Mouse (Mus musculus) neural tube, embryonic 14.5 days (tissue): ENCODE results near the gene Gm8232. TPM values are rescaled to one million over a fixed set of nuclear protein-coding genes. Genes with fewer than 3 reads are reported as not detected.
"Not testable (repeated sequence)": the region's sequence is repeated elsewhere in the genome, so short reads cannot be mapped to it uniquely, and the experiment has no call there.

Experiments
- ATAC-seq: fragments of 200-750 bp; cut with Nextera tagmentation; 2 replicates; pipeline ENCODE4 v1.8.0; 2017; ENCODE audit warnings: low read depth, mild to moderate bottlenecking, moderate TSS enrichment, moderate library complexity
- H3K27ac ChIP-seq: fragments of 300-500 bp; sonication (generic); 2 replicates; pipeline ENCODE4 v1.5.1; 2014; ENCODE audit warnings: low read depth, mild to moderate bottlenecking, control low read depth, low read length, moderate library complexity, mixed read lengths
- H3K27me3 ChIP-seq: fragments of 300-500 bp; sonication (generic); 2 replicates; pipeline ENCODE4 v1.6.1; 2014; ENCODE audit warnings: low read length; ENCODE audit not compliant: control insufficient read depth, insufficient read depth
- H3K36me3 ChIP-seq: fragments of 300-500 bp; sonication (generic); 2 replicates; pipeline ENCODE4 v1.6.1; 2014; ENCODE audit warnings: low read length, mixed read lengths; ENCODE audit not compliant: control insufficient read depth, insufficient read depth
- H3K4me1 ChIP-seq: fragments of 300-500 bp; sonication (generic); 2 replicates; pipeline ENCODE4 v1.6.1; 2014; ENCODE audit warnings: low read length; ENCODE audit not compliant: control insufficient read depth, insufficient read depth
- H3K4me2 ChIP-seq: fragments of 300-500 bp; sonication (generic); 2 replicates; pipeline ENCODE4 v1.6.1; 2014; ENCODE audit warnings: mild to moderate bottlenecking, low read depth, low read length, control low read depth
- H3K4me3 ChIP-seq: fragments of 300-500 bp; sonication (generic); 2 replicates; pipeline ENCODE4 v1.5.1; 2014; ENCODE audit warnings: low read depth, low read length, control low read depth, mixed read lengths
- H3K9ac ChIP-seq: fragments of 300-500 bp; sonication (generic); replicated peaks from 2 replicates; pipeline ENCODE4 v1.6.1; 2014; ENCODE audit warnings: low read depth, mild to moderate bottlenecking, control low read depth, low read length, mixed read lengths
- H3K9me3 ChIP-seq: fragments of 300-500 bp; sonication (generic); 2 replicates; pipeline ENCODE4 v1.6.1; 2016; ENCODE audit warnings: low read length; ENCODE audit not compliant: control insufficient read depth
- WGBS: fragments of 180-500 bp; shearing (Covaris S2); extraction: QIAGEN DNeasy Blood & Tissue Kit; methylation state at CpG from one replicate; pipeline ENCODE4 v1.1.7; 2014; 5-methylcytosine and 5-hydroxymethylcytosine counted together
- polyA plus RNA-seq: library from polyadenylated mRNA; unstranded; fragments of >200 nt; fragmentation: Nextera tagmentation; extraction: Ambion mirVana; gene quantifications from 2 replicates; pipeline ENCODE4 v1.2.1, GENCODE M21; 2014

The Gm8232 gene
- polyA plus RNA-seq: not detected in 2 replicates

DNA sequence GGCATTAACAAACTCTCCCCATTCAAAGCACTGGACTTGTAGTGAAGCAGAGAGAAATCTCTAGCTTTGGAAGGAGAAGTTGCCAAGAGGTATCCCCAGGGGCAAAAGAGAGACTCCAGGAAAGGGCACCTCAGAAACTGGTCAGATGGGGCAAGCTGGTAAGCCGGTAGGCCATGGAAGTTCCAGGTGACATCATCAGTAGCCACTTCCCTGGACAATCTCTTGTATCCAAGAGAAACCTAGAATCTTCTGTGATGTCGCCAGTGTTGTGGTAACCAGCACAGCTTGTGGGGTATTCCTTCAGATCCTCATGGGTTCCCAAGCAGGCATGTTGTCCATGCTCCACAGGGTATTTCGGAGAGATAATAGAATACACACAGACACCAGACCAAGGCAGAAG is at the start of gene Gm8232:
Gm8232 (plus strand) TSS at position 301 of the 400 bp plus-strand sequence.
- not testable (repeated sequence) for ATAC-seq, H3K9ac ChIP-seq, H3K27ac ChIP-seq, H3K4me1 ChIP-seq, H3K4me3 ChIP-seq, H3K9me3 ChIP-seq, H3K36me3 ChIP-seq, H3K4me2 ChIP-seq, H3K27me3 ChIP-seq
- 90% methylated on average over 2 of the region's 3 CpGs for WGBS

DNA sequence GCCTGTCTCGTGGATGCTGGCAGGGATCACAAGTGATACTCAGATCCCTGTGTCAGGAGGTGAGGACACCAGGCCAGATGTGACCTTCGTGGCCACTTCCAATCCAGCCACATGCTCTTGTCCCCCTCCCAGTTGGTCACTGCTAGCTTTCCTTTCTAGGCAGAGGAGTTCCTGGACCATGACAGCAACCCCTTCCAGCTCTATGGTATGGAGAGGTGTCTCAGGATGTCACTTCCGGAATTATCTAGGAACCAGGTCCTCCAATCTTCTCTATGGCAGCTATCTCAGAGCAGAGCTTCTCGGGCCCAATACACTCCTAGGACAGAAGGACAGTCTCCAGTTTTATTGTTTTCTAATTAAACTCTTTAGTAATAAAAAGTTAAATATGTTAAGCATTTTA is 49.2 kb upstream of the Gm8232 start:
- not testable (repeated sequence) for ATAC-seq, H3K9ac ChIP-seq

DNA sequence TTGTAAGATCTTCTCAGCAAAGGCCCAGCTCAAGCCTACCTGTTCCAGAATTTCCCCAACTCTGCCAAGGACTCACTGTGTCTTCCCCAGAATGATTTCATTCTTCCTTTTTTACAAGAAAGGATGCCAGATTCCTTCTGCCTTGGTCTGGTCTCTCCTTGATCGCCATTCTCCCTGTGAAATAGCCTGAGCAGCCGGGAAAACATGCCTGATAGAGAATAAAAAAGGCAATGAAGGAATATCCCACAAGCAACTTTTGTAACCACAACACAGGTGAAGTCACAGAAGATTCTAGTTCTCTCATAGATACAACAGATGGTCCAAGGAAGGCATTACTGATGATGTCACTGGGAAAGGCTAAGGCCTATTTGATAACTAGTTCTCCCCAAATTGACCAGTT is 22.8 kb upstream of the Gm8232 start, which contains the start of gene Gm3371:
Gm3371 (minus strand) TSS at position 101 of the 400 bp plus-strand sequence.
- not testable (repeated sequence) for H3K27me3 ChIP-seq

More for the DNA sequence above, 49.2 kb upstream of the Gm8232 start:
- H3K27ac ChIP-seq, H3K36me3 ChIP-seq, H3K9me3 ChIP-seq, H3K27me3 ChIP-seq, H3K4me2 ChIP-seq, H3K4me1 ChIP-seq, H3K4me3 ChIP-seq: not testable (repeated sequence)
- 88% methylated on average over 4 of the region's 4 CpGs for WGBS

More for the DNA sequence above, 22.8 kb upstream of the Gm8232 start, which contains the start of gene Gm3371:
- H3K9me3 ChIP-seq, H3K4me3 ChIP-seq, H3K4me1 ChIP-seq, H3K36me3 ChIP-seq, H3K27ac ChIP-seq, ATAC-seq, H3K4me2 ChIP-seq, H3K9ac ChIP-seq: not testable (repeated sequence)
- WGBS: no CpG with 5 or more reads among the region's 2 CpGs

Other genes with a start within 250 kb of the Gm8232 start
- not detected in 2 replicates for gene Gm8212, start 236.0 kb upstream of the Gm8232 start, polyA plus RNA-seq
- gene 4930503E14Rik, start 220.4 kb upstream of the Gm8232 start, polyA plus RNA-seq: not detected in 2 replicates
- not detected in 2 replicates for gene Gm8220, start 148.1 kb upstream of the Gm8232 start, polyA plus RNA-seq
- not detected in 2 replicates for gene Gm5930, start 95.1 kb upstream of the Gm8232 start, polyA plus RNA-seq
- gene Gm8229, start 68.3 kb upstream of the Gm8232 start, polyA plus RNA-seq: not detected in 2 replicates
- gene Gm3371, start 22.9 kb upstream of the Gm8232 start, polyA plus RNA-seq: not detected in 2 replicates
- not detected in 2 replicates for gene BC061237, start 58.8 kb downstream of the Gm8232 start, polyA plus RNA-seq
- not detected in 2 replicates for gene Gm17093, start 84.6 kb downstream of the Gm8232 start, polyA plus RNA-seq
- not detected in 2 replicates for gene Gm8247, start 149.5 kb downstream of the Gm8232 start, polyA plus RNA-seq
- not detected in 2 replicates for gene Gm5624, start 194.3 kb downstream of the Gm8232 start, polyA plus RNA-seq